Mouse (Mus musculus) midbrain, embryonic 14.5 days (tissue): ENCODE results near the gene Ppp1r12b. TPM values are rescaled to one million over a fixed set of nuclear protein-coding genes. Genes with fewer than 3 reads are reported as not detected.

Experiments
- ATAC-seq: fragments of 200-750 bp; cut with Nextera tagmentation; 2 replicates; pipeline ENCODE4 v1.8.0; 2017; ENCODE audit warnings: moderate number of reproducible peaks, moderate library complexity; ENCODE audit not compliant: low FRiP score, low TSS enrichment
- DNase-seq: peaks from one replicate; pipeline ENCODE4 v3.0.0-alpha.2; 2015
- H3K27ac ChIP-seq: fragments of 300-500 bp; sonication (generic); replicated peaks from 2 replicates; pipeline ENCODE4 v1.5.1; 2014; ENCODE audit warnings: mild to moderate bottlenecking, low read depth, low read length, moderate library complexity
- H3K27me3 ChIP-seq: fragments of 300-500 bp; sonication (generic); 2 replicates; pipeline ENCODE4 v1.6.1; 2014; ENCODE audit warnings: low read length, control low read depth, mixed read lengths; ENCODE audit not compliant: control insufficient read depth, insufficient read depth
- H3K36me3 ChIP-seq: fragments of 300-500 bp; sonication (generic); 2 replicates; pipeline ENCODE4 v1.6.1; 2014; ENCODE audit warnings: low read length, control low read depth; ENCODE audit not compliant: control insufficient read depth, insufficient read depth
- H3K4me1 ChIP-seq: fragments of 300-500 bp; sonication (generic); 2 replicates; pipeline ENCODE4 v1.6.1; 2014; ENCODE audit warnings: mild to moderate bottlenecking, antibody characterized with exemption, low read length, control low read depth; ENCODE audit not compliant: control insufficient read depth, insufficient read depth
- H3K4me2 ChIP-seq: fragments of 300-500 bp; sonication (generic); 2 replicates; pipeline ENCODE4 v1.6.1; 2014; ENCODE audit warnings: mild to moderate bottlenecking, low read length, moderate library complexity
- H3K4me3 ChIP-seq: fragments of 300-500 bp; sonication (generic); replicated peaks from 2 replicates; pipeline ENCODE4 v1.5.1; 2014; ENCODE audit warnings: low read depth, low read length
- H3K9ac ChIP-seq: fragments of 300-500 bp; sonication (generic); replicated peaks from 2 replicates; pipeline ENCODE4 v1.6.1; 2014; ENCODE audit warnings: mild to moderate bottlenecking, low read length, moderate library complexity
- H3K9me3 ChIP-seq: fragments of 300-500 bp; sonication (generic); 2 replicates; pipeline ENCODE4 v1.6.1; 2016; ENCODE audit warnings: low read length, control low read depth, mixed read lengths; ENCODE audit not compliant: control insufficient read depth
- WGBS: fragments of 180-500 bp; shearing (Covaris S2); extraction: QIAGEN DNeasy Blood & Tissue Kit; methylation state at CpG from one replicate; pipeline ENCODE4 v1.1.7; 2014; 5-methylcytosine and 5-hydroxymethylcytosine counted together
- polyA plus RNA-seq: library from polyadenylated mRNA; unstranded; fragments of >200 nt; fragmentation: Nextera tagmentation; extraction: Ambion mirVana; gene quantifications from 2 replicates; pipeline ENCODE4 v1.2.1, GENCODE M21; 2014

Ppp1r12b gene
- polyA plus RNA-seq, 1 experiment from 2014 or later: 14.5 TPM

- ATAC-seq (no peak), DNase-seq (no peak)
- Histone ChIP-seq H3K4me1 (no peaks in the 10 kb centered on the region), H3K27ac (no peak overlapping the region), H3K4me3 (no peak overlapping the region), H3K9ac (no peak overlapping the region), H3K36me3 (peaks cover 35% of the 10 kb centered on the region), H3K27me3 (no peaks in the 10 kb centered on the region), H3K9me3 (no peaks in the 10 kb centered on the region), H3K4me2 (no peak overlapping the region)
- WGBS: 87% methylated on average over 5 of the region's 5 CpGs
These were observed 63.8 kb downstream of the Ppp1r12b start for GRCm38 (mm10) chr1:134891916-134892315.

DNA sequence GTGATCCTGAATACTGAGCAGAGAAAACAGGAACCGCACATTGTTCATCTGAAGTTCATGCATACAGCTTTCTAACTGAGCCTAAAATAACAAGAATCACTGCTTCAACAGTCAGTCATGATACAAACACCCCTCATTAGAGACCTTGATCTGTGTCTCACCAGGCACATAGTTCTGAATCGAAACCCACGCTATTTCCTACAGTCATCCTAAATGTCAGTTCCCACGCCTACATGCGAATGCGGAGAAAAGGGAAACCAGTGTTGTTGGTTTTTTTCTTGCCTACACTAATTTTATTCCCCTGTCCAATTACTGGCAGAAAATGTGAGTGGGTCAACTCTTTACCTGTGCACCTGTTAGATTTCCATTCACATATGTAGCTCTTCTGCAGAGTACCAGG lies 66.1 kb downstream of the Ppp1r12b start:
- Histone ChIP-seq H3K4me3 (no peak overlapping the region), H3K9ac (no peak overlapping the region), H3K4me2 (no peak overlapping the region), H3K4me1 (no peaks in the 10 kb centered on the region), H3K36me3 (peaks cover 37% of the 10 kb centered on the region), H3K27ac (no peak overlapping the region), H3K9me3 (no peaks in the 10 kb centered on the region), H3K27me3 (no peaks in the 10 kb centered on the region)
- WGBS: 95% methylated on average over 6 of the region's 6 CpGs
- ATAC-seq (no peak), DNase-seq (no peak)

- WGBS: 48% methylated on average over 4 of the region's 4 CpGs
- no peak overlapping the region for H3K4me3 ChIP-seq
- H3K4me2 ChIP-seq: no peak overlapping the region
- DNase-seq (no peak), ATAC-seq (no peak)
- no peaks in the 10 kb centered on the region for H3K27me3 ChIP-seq
- peaks cover 19% of the 10 kb centered on the region for H3K36me3 ChIP-seq
- no peaks in the 10 kb centered on the region for H3K9me3 ChIP-seq
- H3K4me1 ChIP-seq: no peaks in the 10 kb centered on the region
- no peak overlapping the region for H3K9ac ChIP-seq
- H3K27ac ChIP-seq: no peak overlapping the region
These were observed 79.9 kb downstream of the Ppp1r12b start for GRCm38 (mm10) chr1:134875800-134876199.

DNA sequence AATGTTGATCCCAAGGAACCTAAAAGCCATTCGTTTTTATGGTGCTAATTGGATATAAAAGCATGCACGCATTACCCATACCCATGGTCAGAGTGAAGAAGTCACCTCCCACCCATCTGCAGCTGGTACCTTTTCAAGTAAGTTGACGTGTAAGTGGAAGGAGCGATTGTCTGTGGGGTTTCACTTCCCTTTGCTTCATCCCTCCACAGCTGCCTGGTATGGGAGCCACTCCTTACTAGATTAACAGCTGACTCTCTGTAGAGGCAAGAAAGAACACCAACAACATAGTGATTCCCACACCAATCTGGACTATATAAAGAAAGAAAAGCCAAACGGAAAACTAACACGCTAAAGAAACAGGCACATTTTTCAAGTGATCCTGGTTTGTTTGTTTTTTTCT lies 83.1 kb downstream of the Ppp1r12b start:
- Histone ChIP-seq H3K9ac (no peak overlapping the region), H3K9me3 (no peaks in the 10 kb centered on the region), H3K27ac (no peak overlapping the region), H3K36me3 (peaks cover 16% of the 10 kb centered on the region), H3K4me3 (no peak overlapping the region), H3K4me1 (no peaks in the 10 kb centered on the region), H3K27me3 (no peaks in the 10 kb centered on the region), H3K4me2 (no peak overlapping the region)
- ATAC-seq (no peak), DNase-seq (no peak)
- WGBS: 86% methylated on average over 6 of the region's 6 CpGs

DNA sequence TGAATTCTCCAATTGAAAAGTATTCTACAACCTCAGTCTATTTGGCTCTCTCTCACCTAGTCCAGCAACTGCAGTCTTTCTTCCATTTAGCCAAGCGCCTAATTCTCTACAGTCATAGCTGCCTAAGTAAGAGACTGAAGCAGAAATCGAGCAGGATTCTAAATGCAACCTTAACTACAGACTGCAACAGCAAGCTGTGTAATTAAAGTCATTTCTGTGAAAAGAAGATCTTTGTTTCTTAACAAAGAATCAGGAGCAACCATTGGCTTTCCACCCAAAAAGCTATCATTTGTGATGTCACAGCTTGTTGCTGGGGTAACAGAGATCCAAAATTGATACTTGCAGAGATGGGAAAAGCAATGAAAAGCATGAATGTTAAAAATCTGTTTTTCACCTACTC lies 89.3 kb downstream of the Ppp1r12b start:
- no peak for DNase-seq

GRCm38 (mm10) chr1:134865552-134865951 lies 90.2 kb downstream of the Ppp1r12b start:
- Histone ChIP-seq H3K4me1 (peaks cover 6% of the 10 kb centered on the region; the same call in 1 of the 2 replicates), H3K36me3 (peaks cover 2% of the 10 kb centered on the region; the same call in 1 of the 2 replicates), H3K9me3 (no peaks in the 10 kb centered on the region), H3K27me3 (no peaks in the 10 kb centered on the region), H3K9ac (no peak overlapping the region), H3K27ac (no peak overlapping the region), H3K4me2 (no peak overlapping the region), H3K4me3 (no peak overlapping the region)
- WGBS: 27% methylated on average over 6 of the region's 6 CpGs
- no peak for ATAC-seq
- no peak for DNase-seq

More for the DNA sequence above, 89.3 kb downstream of the Ppp1r12b start:
- ATAC-seq: no peak
- 76% methylated on average over 2 of the region's 2 CpGs for WGBS
- no peak overlapping the region for H3K4me3 ChIP-seq
- no peaks in the 10 kb centered on the region for H3K27me3 ChIP-seq
- no peaks in the 10 kb centered on the region for H3K4me1 ChIP-seq
- H3K4me2 ChIP-seq: no peak overlapping the region
- no peaks in the 10 kb centered on the region for H3K9me3 ChIP-seq
- H3K27ac ChIP-seq: no peak overlapping the region
- H3K36me3 ChIP-seq: peaks cover 2% of the 10 kb centered on the region; the same call in 1 of the 2 replicates
- no peak overlapping the region for H3K9ac ChIP-seq

DNA sequence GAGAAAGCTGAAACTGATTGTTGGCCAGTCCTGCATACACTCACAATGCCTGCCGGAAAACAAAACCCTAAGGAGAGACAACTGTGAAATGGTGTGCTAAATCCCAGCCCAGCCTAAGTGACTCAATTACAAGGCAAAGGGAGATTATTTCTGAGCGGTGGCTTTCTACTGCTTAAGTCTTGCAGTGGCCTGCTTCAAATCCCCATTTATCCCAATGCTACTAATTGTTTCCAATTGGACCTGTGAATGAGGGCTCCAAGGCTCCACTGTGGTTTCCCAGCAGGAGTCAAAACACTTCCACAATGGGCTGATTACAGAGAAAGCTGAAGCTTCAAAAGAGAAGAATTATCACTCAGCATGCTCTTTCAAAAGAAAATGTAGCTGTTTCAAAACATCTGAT lies 95.2 kb downstream of the Ppp1r12b start:
- Histone ChIP-seq H3K36me3 (peaks cover under 1% of the 10 kb centered on the region; the same call in 1 of the 2 replicates), H3K4me1 (peaks cover 17% of the 10 kb centered on the region; the same call in 1 of the 2 replicates), H3K27me3 (no peaks in the 10 kb centered on the region), H3K4me2 (no peak overlapping the region), H3K9me3 (no peaks in the 10 kb centered on the region), H3K4me3 (no peak overlapping the region), H3K9ac (no peak overlapping the region), H3K27ac (no peak overlapping the region)
- DNase-seq: peak; percentile 60
- no peak for ATAC-seq
- 5% methylated on average over 2 of the region's 2 CpGs for WGBS

DNA sequence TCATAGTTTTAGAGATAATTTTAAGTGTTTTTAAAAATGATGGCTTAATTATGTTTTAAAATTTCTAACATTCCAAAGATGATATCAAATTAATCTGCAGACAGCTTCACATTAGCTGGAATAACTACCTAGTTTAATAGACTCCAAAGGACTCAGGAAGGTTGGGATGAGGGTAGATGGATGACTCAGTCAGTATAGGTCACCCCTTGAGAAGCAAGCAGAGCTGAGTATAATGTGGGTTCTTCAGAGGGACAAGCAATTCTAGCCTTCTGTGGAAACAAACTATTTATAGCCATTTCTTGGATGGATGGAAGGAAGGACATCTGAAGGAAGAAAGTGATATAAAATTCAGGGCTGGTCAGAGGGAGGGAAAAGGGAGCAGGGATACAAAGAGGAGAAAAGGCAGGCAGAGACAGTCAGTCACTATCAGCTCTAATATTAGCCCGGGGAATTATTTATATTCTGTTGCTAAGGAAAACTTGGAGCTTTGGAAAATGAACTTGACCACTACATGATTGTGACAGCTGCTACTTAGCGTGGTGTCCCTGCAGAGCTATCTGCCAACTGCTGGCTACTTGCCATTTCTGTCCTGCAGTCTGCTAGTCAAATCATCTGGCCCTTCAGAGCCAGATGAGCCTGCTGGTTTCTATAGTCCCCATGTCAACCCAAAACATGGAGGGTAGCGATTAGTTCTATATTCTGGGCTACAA lies 97.2 kb downstream of the Ppp1r12b start:
- Histone ChIP-seq H3K27ac (no peak overlapping the region), H3K4me3 (no peak overlapping the region), H3K4me2 (no peak overlapping the region), H3K9me3 (no peaks in the 10 kb centered on the region), H3K27me3 (no peaks in the 10 kb centered on the region), H3K9ac (no peak overlapping the region), H3K4me1 (peaks cover 17% of the 10 kb centered on the region; the same call in 1 of the 2 replicates), H3K36me3 (no peaks in the 10 kb centered on the region)
- peak; percentile 70 for DNase-seq
- 49% methylated on average over 3 of the region's 3 CpGs for WGBS
- no peak for ATAC-seq

DNA sequence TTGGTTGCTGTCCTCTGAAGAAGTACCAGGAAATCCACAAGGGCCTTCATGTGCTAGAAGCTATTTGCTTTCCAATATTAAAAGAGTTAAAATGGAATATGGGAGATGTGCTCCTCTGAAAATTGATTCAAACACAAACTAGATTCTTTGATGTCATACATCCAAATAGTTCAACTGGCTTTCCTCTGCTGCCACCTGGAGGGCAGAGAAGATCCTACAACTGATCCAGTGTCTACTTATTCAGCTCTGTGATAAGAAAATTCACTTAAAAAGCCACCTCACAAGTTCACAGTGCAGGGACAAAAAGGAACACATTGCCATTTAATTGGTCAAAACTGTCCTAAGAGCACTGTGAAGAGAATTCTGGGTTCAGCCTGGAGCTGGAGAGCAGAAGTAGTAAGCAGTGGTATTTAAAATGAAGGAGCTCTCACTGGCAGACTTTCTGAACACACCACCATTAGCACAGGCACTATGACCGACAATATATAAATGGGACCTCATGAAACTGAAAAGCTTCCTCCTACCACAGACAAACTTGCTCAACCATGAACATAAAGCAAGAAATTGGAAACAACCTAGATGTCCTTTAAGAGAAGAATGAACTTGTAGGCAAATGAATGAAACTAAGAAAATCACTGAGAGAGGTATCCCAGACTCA lies 101.3 kb downstream of the Ppp1r12b start:
- DNase-seq: peak; percentile 91
- no peak overlapping the region for H3K4me3 ChIP-seq
- H3K9me3 ChIP-seq: no peaks in the 10 kb centered on the region
- no peak overlapping the region for H3K9ac ChIP-seq
- no peak overlapping the region for H3K4me2 ChIP-seq
- 0 out of 2 replicates have a peak, but pooled peaks cover 8% of the 10 kb centered on the region for H3K4me1 ChIP-seq
- no peak overlapping the region for H3K27ac ChIP-seq
- WGBS: 86% methylated on average over 1 of the region's 1 CpGs
- H3K27me3 ChIP-seq: no peaks in the 10 kb centered on the region
- ATAC-seq: no peak
- 0 out of 2 replicates have a peak, but pooled peaks cover 3% of the 10 kb centered on the region for H3K36me3 ChIP-seq
